Mouse (Mus musculus) intestine, postnatal 0 days (tissue): Measurements from ENCODE around the gene Hivep2. TPM values are rescaled to one million over a fixed set of nuclear protein-coding genes. Genes with fewer than 3 reads are reported as not detected.

Source experiments
- ATAC-seq: fragments of 200-750 bp; cut with Nextera tagmentation; 2 replicates; pipeline ENCODE4 v1.8.0; 2017; ENCODE audit warnings: mild to moderate bottlenecking, moderate TSS enrichment, moderate library complexity
- H3K27ac ChIP-seq: fragments of 300-500 bp; sonication (generic); 2 replicates; pipeline ENCODE4 v1.5.1; 2014; ENCODE audit warnings: mild to moderate bottlenecking, low read depth, low read length, moderate library complexity
- H3K27me3 ChIP-seq: fragments of 300-500 bp; sonication (generic); replicated peaks from 2 replicates; pipeline ENCODE4 v1.6.1; 2014; ENCODE audit warnings: low read length, mixed read lengths; ENCODE audit not compliant: control insufficient read depth, insufficient read depth
- H3K36me3 ChIP-seq: fragments of 300-500 bp; sonication (generic); 2 replicates; pipeline ENCODE4 v1.6.1; 2014; ENCODE audit warnings: mild to moderate bottlenecking, moderate library complexity; ENCODE audit not compliant: control insufficient read depth, insufficient read depth
- H3K4me1 ChIP-seq: fragments of 300-500 bp; sonication (generic); replicated peaks from 2 replicates; pipeline ENCODE4 v1.6.1; 2014; ENCODE audit warnings: antibody characterized with exemption, low read length, mixed read lengths; ENCODE audit not compliant: control insufficient read depth, insufficient read depth
- H3K4me2 ChIP-seq: fragments of 300-500 bp; sonication (generic); replicated peaks from 2 replicates; pipeline ENCODE4 v1.6.1; 2014; ENCODE audit warnings: low read depth, mild to moderate bottlenecking, moderate library complexity
- H3K4me3 ChIP-seq: fragments of 300-500 bp; sonication (generic); 2 replicates; pipeline ENCODE4 v1.5.1; 2014; ENCODE audit warnings: low read depth, low read length
- H3K9ac ChIP-seq: fragments of 300-500 bp; sonication (generic); 2 replicates; pipeline ENCODE4 v1.6.1; 2014; ENCODE audit warnings: mild to moderate bottlenecking, low read depth, low read length
- H3K9me3 ChIP-seq: fragments of 300-500 bp; sonication (generic); 2 replicates; pipeline ENCODE4 v1.6.1; 2016; ENCODE audit warnings: mixed run types; ENCODE audit not compliant: control insufficient read depth
- CTCF ChIP-seq: sonication (generic); IDR thresholded peaks from 2 replicates; pipeline ENCODE4 v1.5.1; 2016; ENCODE audit warnings: low read depth, mild to moderate bottlenecking, control low read depth, antibody characterized with exemption, moderate library complexity
- WGBS: fragments of 180-500 bp; shearing (Covaris S2); extraction: QIAGEN DNeasy Blood & Tissue Kit; methylation state at CpG from one replicate; pipeline ENCODE4 v1.1.7; 2014; 5-methylcytosine and 5-hydroxymethylcytosine counted together
- polyA plus RNA-seq: library from polyadenylated mRNA; unstranded; fragments of >200 nt; fragmentation: Nextera tagmentation; extraction: Ambion mirVana; gene quantifications from 2 replicates; pipeline ENCODE4 v1.2.1, GENCODE M21; 2015

The Hivep2 gene
- polyA plus RNA-seq, 1 experiment from 2014 or later = 3.5 TPM

DNA sequence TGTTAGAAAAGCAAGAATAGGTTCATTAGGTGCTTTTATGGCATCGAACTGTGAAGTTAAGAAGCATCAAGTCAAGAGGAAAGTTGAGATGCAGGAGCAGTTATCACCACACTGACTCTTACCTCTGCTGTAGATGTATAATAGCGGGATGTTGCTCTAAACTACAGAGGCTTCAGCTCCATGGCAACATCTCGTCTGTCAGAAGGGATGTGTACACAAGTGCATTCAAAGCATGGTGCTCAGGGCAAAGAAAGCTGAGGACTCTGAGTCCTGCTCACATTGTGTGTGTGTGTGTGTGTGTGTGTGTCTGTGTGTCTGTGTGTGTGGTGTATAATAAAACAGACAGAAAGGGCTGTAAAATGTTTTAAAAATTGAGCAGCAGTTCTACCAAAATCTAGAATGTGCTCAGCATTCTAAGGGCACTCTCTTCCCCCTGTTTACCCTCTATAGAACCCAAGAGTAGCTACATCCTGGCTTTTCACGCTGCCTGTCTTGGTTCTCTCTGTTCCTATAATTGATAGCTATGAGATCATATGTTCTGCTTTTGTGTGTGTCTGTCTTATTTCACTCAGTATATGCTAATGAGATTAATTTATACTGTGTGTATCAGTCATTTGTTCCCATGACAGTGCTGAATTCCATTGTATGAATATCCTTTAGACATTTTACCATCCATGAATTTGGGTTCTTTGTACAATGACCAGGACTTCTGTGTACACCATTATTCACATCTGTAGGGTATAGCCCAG lies 39.1 kb downstream of the Hivep2 start:
- no peaks in the 10 kb centered on the region for H3K36me3 ChIP-seq
- ATAC-seq = no peak
- no peaks in the 10 kb centered on the region for H3K27me3 ChIP-seq
- 69% methylated on average over 4 of the region's 4 CpGs for WGBS
- H3K9me3 ChIP-seq = no peaks in the 10 kb centered on the region
- H3K4me3 ChIP-seq = no peak overlapping the region
- no peak for TF ChIP-seq CTCF
- H3K9ac ChIP-seq = no peak overlapping the region
- H3K4me1 ChIP-seq = no peaks in the 10 kb centered on the region
- no peak overlapping the region for H3K27ac ChIP-seq
- no peak overlapping the region for H3K4me2 ChIP-seq

- H3K4me1 ChIP-seq = no peaks in the 10 kb centered on the region
- H3K27ac ChIP-seq = no peak overlapping the region
- H3K9ac ChIP-seq = no peak overlapping the region
- no peak for TF ChIP-seq CTCF
- 81% methylated on average over 2 of the region's 2 CpGs for WGBS
- H3K36me3 ChIP-seq = no peaks in the 10 kb centered on the region
- H3K9me3 ChIP-seq = no peaks in the 10 kb centered on the region
- H3K27me3 ChIP-seq = no peaks in the 10 kb centered on the region
- H3K4me2 ChIP-seq = no peak overlapping the region
- no peak overlapping the region for H3K4me3 ChIP-seq
- no peak for ATAC-seq
These were observed 43.8 kb downstream of the Hivep2 start for GRCm38 (mm10) chr10:14009721-14010120.

DNA sequence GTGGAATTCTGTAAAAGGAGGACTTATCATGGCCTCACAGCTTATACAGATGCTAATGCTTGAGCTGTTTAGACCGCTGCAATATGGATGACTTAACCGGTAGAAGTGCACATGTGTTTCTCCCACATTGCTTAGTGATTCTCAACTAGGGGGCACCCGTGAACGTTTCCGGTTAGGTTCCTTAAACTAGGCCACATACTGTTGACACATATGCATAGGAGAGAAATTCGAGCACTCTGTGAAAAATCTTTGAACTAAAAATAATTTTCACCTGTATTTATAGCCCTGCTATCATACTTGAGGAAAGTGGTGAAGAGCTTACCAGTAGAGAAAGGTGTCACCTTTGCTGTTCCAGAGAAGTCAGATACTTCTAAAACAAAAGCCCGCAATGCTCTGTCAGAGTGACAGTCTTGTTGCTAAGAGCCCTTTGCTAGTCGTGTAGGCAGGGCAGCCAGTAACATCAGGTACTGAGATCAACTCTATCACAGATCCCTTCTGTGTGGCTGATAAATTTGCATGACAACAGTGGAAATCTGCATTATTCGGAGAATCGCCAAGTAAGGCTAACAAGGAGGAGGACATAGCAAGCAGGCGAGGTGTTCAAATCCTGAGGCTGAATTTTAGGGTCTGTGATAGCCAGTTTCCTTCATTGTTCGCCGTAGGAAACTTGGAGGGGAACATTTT lies 50.6 kb downstream of the Hivep2 start:
- Histone ChIP-seq H3K4me1 (0 out of 2 replicates have a peak, but pooled peaks cover 3% of the 10 kb centered on the region), H3K9me3 (no peaks in the 10 kb centered on the region), H3K9ac (no peak overlapping the region), H3K27me3 (no peaks in the 10 kb centered on the region), H3K4me3 (no peak overlapping the region), H3K4me2 (no peak overlapping the region), H3K27ac (no peak overlapping the region), H3K36me3 (no peaks in the 10 kb centered on the region)
- ATAC-seq = no peak
- 77% methylated on average over 13 of the region's 13 CpGs for WGBS
- 0 out of 2 replicates have a peak, but pooled peaks have one; percentile 15 for TF ChIP-seq CTCF

- H3K4me1 ChIP-seq = 0 out of 2 replicates have a peak, but pooled peaks cover 3% of the 10 kb centered on the region
- no peak overlapping the region for H3K4me2 ChIP-seq
- no peaks in the 10 kb centered on the region for H3K27me3 ChIP-seq
- no peak overlapping the region for H3K4me3 ChIP-seq
- H3K27ac ChIP-seq = no peak overlapping the region
- ATAC-seq = no peak
- no peaks in the 10 kb centered on the region for H3K9me3 ChIP-seq
- no peaks in the 10 kb centered on the region for H3K36me3 ChIP-seq
- TF ChIP-seq CTCF = no peak
- no peak overlapping the region for H3K9ac ChIP-seq
- 84% methylated on average over 2 of the region's 2 CpGs for WGBS
These were observed 51.5 kb downstream of the Hivep2 start for GRCm38 (mm10) chr10:14017338-14017737.

DNA sequence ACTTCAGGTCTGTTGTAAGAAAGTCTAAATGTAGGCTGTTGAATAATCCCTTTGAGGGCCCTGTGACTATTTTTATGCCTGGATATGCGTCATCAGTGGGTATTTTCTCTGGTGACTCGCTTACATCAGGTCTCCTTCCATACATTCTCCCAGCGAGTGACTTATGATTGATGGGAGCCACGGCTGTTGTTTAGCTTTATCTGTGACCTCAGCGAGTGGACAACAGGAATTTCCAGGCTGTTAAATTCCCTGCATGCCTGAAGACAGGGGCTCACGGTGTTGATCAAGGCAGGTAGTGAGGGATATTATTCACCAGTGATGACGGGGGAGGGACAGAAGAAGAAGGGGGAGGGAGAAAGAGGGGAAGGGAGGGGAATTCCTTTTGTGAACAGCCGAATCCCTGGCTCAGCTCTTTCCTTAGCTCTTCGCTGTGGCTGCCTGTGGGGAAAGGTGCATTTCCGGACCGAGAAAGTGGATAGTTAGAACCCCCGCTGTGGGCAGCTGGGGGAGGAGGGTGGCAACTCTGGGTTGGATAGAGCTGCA lies 52.0 kb downstream of the Hivep2 start:
- no peaks in the 10 kb centered on the region for H3K9me3 ChIP-seq
- WGBS = 24% methylated on average over 12 of the region's 12 CpGs
- no peaks in the 10 kb centered on the region for H3K27me3 ChIP-seq
- no peak overlapping the region; the same call in 1 of the 2 replicates for H3K27ac ChIP-seq
- no peak for TF ChIP-seq CTCF
- 0 out of 2 replicates have a peak, but pooled peaks cover 3% of the 10 kb centered on the region for H3K4me1 ChIP-seq
- H3K4me3 ChIP-seq = peak overlapping the region; percentile 13; the same call in 1 of the 2 replicates
- peak overlapping the region; percentile 46 for H3K4me2 ChIP-seq
- H3K9ac ChIP-seq = no peak overlapping the region
- ATAC-seq = no peak
- H3K36me3 ChIP-seq = no peaks in the 10 kb centered on the region

DNA sequence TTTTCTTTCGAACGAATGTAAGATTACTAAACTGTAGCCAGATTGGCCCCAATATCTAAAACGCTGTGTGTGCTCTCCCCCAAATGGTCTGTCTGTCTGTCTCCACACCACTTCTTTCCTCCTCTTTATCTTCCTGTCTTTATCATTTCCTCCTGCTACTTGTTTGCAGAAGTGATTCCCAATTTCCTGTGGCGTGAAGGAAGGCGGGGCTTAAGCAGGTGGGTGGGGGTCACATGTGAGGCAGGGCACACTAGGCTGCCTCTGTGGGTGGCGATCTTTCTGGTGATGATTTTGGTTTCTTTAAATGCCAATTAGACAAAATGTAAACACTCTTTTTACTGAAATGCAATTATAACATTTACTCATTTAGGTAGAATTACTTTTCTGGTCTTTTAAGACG lies 52.8 kb downstream of the Hivep2 start:
- 40% methylated on average over 7 of the region's 7 CpGs for WGBS

More for the DNA sequence above, 52.8 kb downstream of the Hivep2 start:
- no peaks in the 10 kb centered on the region for H3K9me3 ChIP-seq
- H3K27ac ChIP-seq = no peak overlapping the region
- no peak for ATAC-seq
- H3K4me3 ChIP-seq = no peak overlapping the region
- 0 out of 2 replicates have a peak, but pooled peaks cover 3% of the 10 kb centered on the region for H3K4me1 ChIP-seq
- H3K36me3 ChIP-seq = no peaks in the 10 kb centered on the region
- no peak overlapping the region for H3K9ac ChIP-seq
- H3K27me3 ChIP-seq = no peaks in the 10 kb centered on the region
- H3K4me2 ChIP-seq = no peak overlapping the region
- no peak for TF ChIP-seq CTCF
